Mouse (Mus musculus): ENCODE data around the gene Keap1.
A peak's percentile ranks its signal among the peaks of the same experiment; 100 is the strongest.
"Not testable (repeated sequence)": the region's sequence is repeated elsewhere in the genome, so short reads cannot be mapped to it uniquely, and the experiment has no call there.

The Keap1 gene

DNA sequence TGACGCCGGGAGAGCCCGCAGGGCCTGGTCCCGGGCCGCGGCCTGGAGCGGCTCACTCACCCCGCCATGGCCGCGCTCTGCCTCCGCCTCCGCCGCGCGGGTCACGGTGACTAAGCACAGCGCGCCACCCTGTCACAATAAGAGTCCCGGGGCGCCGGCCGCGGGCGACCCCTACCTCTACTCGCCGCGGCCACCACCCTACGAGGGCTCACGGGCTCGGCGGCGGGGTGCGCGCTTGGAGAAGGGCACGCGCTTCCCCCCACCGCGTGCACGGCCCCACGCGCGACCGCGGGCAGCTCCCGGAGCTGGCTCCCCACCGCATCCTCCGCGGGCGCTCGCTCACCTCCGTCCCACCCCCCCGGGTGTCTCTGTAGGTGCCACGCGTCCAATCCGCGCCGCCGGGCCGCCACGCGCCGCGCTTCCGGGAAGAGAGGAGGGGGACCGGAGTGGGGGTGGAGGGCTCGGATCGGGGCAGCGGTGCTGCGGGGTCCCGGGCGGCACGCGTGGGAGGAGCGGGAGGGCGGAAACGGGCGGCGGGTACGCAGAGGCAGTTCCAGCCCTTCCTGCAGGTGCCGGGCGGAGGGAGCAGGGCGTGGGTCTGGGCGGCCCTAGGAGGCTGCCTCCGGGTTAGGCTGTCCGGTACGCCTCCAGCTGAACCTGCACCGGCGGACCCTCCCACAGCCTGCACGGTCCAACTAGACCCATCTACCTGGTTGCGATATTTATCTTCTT lies at the start of gene Keap1:
Keap1 (minus strand) TSS at position 629 of the 732 bp plus-strand sequence.
- peak; percentile 76 for DNase-seq

DNA sequence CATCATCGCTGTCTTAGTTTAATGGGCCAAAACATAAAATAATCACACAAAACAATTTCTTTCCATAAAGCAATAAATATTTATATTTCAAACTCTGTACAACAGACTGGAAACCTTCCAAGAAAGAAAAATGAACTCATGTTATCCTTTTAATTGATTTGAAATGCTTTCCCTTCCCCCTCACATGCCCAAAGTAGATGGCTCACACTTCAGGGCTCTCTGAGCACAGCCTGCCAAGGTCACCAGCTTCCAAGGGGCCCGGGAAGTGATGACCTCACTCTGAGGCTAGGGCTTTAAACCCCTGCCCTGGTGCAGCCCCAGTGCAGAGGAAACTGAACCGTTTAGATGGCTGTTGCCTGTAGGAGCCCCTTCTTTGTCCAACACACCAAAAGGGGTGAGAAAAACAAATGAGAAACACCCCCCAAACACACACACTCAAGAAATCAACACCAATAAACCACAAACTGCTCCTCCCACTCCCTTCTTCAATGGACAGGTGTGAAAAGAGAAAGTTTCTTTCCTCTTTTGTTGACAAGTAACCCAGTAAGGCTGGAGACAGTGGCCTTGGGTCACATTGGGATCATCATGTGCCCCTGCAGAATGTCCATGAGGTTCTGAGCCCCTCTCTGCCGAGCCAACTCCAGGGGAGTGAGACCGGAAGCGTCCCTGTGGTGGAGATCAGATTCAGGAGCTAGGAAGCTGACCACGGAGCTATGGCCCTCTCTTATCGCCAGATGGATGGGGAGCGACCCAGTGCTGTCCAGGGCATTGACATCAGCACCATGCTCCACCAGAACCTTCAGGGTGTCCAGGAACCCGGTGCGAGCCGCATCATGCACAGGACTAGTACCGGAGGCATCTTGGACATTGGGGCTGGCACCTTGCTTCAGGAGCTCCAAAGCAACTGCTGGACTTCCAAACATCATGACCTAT lies 49.5 kb upstream of the Keap1 start:
- DNase-seq = no peak

DNA sequence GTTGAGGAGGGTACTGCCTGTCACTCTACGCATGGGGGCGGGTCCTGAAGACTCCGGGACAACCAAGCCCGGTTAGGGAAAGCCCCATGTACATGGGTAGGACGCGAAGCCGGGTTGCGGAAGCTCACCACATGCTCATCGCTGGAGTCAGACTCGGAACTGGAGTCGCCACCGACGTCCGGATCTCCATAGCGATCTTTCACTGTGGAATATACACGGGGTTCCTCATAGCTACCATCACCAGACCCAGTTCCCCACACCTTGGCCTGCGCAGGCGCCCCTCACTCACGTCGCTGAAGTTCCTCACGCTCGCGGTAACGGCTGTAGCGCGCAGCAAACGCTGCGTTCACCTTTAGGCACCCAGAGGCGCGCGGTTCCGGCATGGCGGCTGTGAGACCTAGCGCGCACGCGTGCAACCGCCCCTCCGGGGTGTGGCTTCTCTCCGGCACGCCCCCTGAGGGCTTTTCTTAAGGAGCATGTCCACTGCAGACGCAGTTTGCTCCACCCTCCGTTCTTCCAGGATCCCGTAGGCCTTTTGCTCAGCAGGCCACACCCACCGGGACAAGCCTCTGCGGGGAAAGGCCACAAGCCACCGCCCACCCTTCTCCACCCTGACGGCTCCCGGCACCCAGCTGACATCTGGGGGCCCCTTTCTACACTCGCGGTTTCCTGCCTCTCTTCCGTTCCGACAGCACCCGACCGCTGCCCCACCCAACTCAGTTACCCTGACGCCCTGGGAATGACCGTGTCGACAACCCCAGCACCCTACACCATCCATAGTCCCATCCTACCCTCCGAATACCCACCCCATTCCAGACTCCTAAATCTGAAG lies 48.6 kb upstream of the Keap1 start, which contains the start of gene Kri1:
Kri1 (minus strand) TSS at position 399 of the 832 bp plus-strand sequence.
- peak; percentile 98 for DNase-seq

- DNase-seq = no peak
These were observed 47.6 kb upstream of the Keap1 start for GRCm38 (mm10) chr9:21286753-21287152.

- DNase-seq = no peak
These were observed 44.8 kb upstream of the Keap1 start for GRCm38 (mm10) chr9:21283994-21284393.

- no peak for DNase-seq
These were observed 44.4 kb upstream of the Keap1 start for GRCm38 (mm10) chr9:21283591-21283990.

DNA sequence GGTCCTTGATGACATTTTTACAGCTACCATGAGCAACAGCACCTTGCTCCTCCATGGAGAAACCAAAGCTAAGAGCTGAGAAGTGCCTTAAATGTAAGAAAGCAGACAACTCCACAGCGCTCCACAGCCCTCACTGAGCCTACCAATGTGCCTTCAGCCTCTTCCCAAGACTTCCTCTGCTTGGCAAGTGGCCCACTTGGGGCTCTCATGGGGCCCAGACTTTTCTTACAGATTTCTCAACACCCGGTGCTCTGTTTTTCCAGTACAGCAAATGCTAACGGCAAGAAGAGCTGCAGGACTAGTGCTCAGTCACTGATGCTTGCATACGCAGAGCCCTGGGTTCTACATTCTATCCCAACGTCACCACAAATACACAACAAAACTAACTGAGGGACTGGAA lies 38.6 kb upstream of the Keap1 start:
- no peak for DNase-seq

GRCm38 (mm10) chr9:21276307-21276706 lies 37.1 kb upstream of the Keap1 start:
- DNase-seq = no peak

DNA sequence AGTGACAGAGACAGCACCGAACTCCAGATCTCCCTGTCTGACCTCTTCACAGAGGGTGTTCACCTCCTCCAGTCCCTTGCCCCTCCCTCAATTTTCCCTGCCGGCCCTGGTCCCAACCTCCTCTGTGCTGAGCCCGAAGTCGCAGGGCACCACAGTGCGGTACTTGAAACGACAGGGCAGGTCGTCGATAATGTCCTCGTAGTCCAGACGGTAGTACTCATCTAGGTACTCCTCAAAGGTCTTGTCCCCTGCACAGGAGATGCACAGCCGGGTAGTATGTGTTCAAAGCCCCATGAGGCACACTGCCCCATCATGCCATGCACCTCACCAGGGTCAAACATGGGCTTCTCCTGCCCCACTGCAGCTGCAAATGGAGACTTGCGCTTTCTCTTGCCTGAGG lies 36.6 kb upstream of the Keap1 start:
- DNase-seq = no peak

DNA sequence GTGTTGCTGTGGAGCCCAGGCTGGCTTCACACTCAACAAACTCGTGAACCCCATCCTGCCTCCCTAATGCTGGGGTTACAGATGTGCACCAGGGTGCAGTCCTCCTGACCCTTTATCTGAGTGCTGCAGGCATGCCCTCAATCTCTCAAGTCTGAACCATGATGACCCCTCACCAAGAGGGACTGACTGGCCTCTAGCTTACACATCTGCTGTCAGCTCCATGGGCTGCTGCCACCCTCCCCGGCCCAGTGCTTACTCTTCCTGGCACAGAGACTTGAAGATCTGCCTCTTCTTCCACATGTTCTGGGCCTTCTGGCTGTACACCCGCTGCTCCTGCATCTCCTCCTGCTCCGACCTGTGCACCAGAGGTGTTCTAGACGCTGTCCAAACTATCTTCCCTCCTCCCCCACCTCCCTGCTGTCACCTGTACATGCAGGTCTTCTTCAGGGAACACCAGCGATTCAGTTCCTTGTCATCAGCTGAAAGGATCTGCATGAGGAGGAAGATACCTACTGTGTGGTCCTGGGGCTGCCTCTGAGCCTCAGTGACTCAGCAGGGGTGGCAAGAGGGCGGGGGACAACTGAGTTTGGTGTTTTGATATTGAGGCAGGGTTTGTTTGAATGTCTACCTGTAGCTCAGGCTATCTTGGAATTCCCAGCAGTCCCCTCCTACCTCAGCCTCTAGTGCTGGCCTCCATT lies 36.0 kb upstream of the Keap1 start:
- DNase-seq = no peak

- DNase-seq = no peak
These were observed 35.2 kb upstream of the Keap1 start for GRCm38 (mm10) chr9:21274336-21274735.

DNA sequence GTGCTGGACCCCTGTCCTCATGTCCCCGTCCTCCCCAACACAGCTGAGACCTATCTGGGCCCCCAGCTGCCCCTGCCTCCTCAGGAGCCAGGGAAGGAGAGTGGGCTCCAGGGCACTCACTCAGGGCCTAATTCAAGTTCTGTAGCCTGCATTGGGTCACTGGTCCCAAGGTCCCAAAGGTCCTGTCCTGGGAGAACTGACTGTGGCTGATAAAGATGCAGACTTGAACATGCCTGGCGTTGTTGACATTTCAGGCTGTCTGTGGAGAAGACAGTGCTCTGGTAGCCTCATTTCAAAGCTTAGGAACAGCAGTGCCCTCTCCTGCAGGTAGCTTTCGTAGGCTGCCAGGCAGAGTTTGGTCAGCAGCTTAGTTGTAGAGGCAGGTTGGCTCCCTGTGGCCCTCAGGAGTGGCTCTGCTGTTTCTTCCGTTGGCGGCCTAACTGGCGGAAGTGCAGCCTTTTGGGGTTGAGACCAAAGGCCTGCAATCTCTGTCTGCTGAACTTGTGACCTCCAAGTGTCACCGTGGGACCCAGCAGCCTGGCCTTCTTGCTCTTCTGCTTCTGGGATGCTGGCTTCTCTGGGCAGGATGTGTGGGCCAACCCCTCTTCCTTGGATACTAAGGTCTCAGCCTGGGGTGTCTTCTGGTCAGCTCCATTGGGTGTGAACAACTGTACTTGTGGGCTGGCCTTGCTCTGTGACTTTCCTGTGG lies 34.5 kb upstream of the Keap1 start:
- DNase-seq = no peak

- no peak for DNase-seq
These were observed 33.9 kb upstream of the Keap1 start for GRCm38 (mm10) chr9:21273094-21273493.

DNA sequence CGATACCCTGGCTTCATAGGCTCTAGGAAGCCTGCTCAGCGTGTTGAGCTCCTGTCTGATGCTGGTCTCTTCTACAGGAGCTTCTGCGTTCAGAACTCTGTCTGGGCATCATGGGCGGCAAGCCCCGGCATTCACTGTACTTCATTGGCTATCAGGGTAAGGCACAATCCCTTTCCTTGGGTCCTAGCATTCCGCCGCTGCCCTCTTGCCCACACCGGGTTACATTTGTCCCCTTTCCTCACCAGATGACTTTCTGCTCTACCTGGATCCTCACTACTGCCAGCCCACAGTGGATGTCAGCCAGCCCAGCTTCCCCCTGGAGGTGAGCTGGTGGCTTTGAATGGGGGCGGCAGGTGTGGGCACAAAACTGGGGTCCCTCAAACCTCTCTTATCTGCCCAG lies 33.2 kb upstream of the Keap1 start:
- DNase-seq = no peak

DNA sequence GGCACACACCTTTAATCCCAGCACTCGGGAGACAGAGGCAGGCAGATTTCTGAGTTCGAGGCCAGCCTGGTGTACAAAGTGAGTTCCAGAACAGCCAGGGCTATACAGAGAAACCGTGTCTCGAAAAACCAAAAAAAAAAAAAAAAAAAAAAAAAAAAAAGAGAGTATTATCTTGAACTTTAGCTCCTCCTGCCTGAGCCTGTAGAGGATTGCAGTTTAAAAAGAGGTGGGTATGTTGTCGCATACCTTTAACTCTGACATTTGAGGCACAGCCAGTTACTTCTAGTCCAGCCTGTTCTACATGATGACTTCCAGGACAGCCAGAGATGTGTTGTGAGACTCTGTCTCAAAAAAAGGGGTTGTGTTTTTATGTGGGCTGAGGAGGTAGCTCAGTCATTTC lies 30.4 kb upstream of the Keap1 start:
- DNase-seq = not testable (repeated sequence)

GRCm38 (mm10) chr9:21268305-21268704 lies 29.1 kb upstream of the Keap1 start:
- no peak for DNase-seq

- DNase-seq = no peak
These were observed 27.7 kb upstream of the Keap1 start for GRCm38 (mm10) chr9:21266889-21267288.

GRCm38 (mm10) chr9:21265611-21266010 lies 26.4 kb upstream of the Keap1 start:
- DNase-seq = no peak

DNA sequence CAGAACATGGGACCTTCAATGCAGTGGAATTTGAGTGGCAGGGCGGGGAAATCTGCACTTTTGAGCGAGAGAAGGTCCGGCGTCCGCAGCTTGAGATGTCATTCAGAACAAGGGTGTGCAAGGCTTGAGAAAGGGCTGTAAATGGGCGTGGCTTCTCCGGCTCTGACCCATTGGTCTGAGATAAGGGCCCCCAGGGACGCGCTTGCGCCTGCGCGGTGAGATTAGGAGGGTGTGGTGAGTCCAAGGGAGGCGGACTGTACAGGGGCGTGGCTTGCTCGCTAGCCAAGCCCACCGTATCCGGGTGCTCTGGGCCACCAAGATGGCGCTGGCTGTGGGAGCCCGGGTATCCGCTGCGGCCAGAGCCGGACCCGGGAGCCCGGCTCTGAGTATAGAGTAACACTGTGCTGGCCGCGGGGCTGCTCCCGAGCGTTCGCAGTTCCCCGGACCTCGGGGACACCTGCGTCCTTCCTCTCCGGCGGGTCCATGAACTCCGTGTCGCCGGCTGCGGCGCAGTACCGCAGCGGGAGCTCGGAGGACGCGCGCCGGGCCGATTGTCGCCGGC lies 25.9 kb upstream of the Keap1 start, which contains the start of gene Atg4d:
Atg4d (plus strand) TSS at position 294 of the 562 bp plus-strand sequence.
- peak; percentile 98 for DNase-seq

DNA sequence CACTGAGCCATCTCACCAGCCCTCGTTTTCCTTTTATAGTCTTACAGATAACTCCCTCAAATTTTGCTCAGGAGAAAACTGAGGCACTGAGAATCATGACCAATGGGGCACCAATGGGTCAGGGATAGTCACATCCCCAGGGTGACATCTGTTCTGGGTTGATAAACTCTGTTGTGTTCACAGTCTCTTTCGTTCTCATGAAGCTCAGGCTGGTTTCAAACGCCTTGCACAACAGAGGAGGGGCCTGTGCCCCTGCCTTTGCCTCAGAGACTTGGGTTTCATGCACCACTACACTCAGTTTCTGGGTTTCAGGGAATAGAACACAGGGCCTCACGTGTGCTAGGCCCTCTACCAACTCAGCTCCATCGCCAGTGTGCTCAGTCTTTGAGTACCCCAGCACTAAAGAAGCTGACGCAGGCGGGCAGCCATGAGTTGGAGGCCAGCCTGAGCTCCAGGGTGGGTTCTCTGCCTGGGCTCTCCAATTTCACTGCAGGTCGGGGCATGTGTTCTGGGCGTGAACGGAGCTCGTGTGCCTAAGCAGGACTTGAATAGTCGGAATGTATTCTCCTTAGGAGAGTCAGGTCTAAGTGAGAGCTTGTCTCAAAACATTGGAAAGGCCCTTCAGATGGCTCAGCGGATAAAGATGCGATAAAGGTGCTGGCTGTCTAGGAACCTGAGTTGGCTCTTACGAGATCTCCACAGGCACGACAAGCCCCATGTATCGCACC lies 25.3 kb upstream of the Keap1 start:
- DNase-seq = no peak
